Mouse (Mus musculus) spleen, adult 12 weeks (tissue): ENCODE results near the gene Car11.
A peak's percentile ranks its signal among the peaks of the same experiment; 100 is the strongest.

Source experiments
- DNase-seq: peaks from one replicate; pipeline ENCODE4 v3.0.0; 2022; ENCODE audit warnings: low spot score

Car11 gene

DNA sequence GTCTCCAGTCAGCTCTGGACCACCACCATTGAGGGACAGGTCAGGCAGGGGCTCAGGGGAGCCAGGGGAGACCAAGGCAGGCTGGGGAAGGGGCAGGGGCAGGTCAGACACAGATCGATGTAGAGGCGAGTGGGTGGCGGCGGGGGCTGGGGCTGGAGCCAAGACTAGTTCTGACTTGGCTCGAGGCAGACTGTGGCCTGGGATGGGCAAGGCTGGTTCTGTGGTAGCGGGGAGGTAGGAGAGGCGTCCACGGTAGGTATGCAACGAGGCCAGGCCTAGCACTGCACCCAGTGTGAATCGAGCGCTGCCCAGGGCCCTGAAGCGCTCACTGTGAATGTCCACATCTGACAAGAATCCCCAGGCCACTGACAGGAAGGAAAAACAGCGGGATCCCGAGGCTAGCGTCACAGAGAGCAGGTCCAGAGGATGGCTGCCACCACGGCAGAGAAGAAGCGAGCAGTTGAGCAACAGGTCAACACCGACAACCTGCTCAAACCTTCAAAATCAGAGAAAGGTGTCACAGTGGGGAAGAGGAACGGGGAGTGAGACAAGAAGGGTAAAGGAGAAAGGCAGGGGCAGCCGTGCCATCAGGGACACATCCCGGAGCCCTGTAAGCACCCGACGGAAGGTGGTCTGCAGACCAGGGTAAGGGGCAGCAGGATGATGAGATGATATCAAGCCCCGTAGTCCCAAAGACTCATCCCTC is 11.8 kb downstream of the Car11 start:
- no peak for DNase-seq

DNA sequence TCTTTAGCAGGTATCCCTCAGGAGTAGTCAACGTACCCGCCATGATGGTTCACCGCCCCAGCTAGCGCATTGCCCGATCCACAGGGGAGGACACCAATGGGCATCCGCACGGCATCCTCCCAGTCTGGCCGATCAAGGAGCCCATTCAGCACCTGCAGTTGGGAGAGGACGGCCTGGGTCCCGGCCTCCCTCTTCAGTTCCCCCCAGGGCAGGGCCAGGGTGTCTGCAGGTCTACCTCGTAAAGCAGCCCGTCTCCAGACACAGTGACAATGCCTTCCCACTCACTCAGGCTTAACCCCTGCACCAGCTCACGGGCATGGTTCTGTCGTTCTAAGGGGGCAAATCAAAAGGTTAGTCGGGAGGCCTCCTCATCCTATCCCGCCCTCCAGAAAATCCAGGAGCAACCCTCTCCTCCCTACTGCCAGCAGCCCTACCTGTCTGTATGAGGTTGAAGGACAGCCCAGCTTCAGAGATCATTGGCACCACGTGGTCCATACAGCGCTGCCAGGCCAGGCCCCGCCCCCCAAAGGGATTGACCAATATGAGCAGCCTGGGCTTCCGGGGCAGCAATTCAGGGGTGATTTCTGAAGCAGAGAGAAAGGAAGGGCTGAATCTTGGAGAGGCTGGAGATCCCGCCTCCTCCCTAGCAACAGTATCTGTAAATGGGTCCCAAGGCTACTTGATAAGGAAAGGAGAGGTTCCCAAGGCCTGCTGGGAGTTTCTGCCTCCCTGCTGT is 12.5 kb downstream of the Car11 start:
- DNase-seq, result no peak

DNA sequence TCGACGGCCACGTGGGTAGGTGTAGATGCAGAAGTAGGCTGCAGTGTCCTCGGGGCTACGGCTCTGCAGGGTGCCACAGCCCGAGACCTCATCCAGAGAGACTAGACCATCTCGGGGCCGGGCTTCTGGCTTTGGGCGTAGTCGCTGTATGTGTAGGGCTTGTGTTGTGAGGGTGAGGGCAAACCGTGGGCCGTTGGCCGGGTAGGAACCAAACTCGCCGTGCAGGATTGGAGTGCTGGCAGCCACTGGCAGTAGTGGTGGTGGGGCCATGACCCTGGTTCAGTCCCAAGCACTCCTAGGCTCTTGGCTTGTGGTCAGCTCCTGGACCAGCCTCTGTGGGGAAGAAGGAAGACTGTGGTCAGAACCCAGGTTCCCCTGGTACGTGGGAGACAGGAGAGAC is 13.8 kb downstream of the Car11 start:
- DNase-seq, result no peak

DNA sequence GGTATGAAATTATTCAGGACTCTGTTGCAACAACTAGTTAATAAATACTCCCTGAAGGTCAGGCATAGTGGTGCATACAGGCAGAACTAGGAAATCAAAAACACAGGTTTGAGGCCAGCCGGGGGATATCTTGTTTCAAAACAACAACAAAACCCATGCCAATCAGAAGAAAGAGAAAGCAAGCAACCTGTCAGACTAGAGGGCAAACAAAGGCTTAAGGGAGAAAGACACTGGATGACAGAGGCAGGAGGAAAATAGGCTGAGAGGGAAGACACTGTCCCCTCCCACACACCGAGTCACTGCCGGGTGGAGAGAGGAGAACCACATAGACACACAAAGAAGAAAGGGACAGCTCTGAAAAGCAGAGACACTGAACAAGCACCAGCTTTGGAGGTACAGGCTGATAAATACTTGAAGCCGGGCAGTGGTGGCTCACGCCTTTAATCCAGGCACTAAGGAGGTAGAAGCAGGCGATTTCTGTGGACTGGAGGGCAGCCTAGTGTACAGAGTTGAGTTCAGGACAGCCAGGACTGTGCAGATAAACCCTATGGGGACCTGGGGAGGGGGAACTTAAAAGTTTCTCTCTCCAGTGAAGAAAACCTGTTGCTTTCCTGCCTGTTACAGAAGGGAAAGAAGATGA is 14.4 kb downstream of the Car11 start:
- no peak for DNase-seq

DNA sequence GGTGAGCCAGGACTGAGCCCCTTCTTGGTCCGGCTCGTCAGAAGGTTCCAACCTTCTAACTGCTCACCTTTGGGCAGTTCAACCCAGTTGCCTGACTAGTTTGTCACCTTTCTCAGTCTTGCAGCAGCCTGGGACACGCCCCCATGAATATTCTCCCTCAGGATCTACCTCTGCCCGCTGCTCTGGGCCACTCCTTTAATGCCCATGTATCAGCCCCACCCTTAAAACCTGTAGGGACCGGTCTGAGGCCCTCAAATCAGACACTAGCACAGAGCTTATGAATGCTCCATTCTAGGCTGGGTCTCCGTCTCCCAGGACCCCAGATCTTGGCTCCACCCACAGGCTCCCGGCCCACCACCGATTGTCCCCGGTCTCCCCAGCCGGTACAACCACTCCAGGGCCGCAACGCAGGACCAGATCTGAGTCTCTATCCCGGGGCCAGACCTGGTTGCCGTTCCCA is 15.0 kb downstream of the Car11 start:
- DNase-seq, result no peak

DNA sequence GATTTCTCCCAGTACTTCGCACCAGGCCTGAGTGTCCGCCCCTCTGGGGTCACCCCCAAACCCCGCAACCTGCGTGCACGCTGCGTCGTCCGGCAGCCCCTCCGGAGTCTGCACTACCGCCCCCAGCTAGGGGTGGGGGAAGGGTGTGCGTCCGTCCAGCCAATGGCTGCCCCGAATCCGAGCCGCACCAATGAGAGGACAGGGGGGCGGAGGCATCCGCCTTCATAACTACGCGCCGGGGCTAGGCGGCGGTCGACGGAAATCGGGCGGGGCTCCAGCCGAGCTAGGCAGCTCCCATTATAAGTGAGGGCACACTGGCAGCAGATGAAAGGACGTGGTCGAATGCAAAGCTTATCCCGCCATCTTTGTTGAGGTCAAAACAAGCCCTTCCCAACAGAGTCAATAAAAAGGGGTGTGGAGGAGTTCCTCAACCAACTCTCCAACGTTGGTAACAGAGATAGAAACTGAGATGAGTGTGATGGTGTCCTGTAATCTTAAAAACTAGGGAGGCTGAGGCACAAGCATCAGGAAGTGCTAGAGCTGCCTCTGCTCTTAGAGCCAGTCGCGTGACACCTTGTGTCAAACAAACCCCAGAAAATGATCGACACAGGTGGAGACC is 15.6 kb downstream of the Car11 start, which contains the start of gene Rpl18:
TSS of gene Rpl18 (plus strand) at position 368 of the 619 bp plus-strand sequence.
- DNase-seq, result peak; percentile 91

DNA sequence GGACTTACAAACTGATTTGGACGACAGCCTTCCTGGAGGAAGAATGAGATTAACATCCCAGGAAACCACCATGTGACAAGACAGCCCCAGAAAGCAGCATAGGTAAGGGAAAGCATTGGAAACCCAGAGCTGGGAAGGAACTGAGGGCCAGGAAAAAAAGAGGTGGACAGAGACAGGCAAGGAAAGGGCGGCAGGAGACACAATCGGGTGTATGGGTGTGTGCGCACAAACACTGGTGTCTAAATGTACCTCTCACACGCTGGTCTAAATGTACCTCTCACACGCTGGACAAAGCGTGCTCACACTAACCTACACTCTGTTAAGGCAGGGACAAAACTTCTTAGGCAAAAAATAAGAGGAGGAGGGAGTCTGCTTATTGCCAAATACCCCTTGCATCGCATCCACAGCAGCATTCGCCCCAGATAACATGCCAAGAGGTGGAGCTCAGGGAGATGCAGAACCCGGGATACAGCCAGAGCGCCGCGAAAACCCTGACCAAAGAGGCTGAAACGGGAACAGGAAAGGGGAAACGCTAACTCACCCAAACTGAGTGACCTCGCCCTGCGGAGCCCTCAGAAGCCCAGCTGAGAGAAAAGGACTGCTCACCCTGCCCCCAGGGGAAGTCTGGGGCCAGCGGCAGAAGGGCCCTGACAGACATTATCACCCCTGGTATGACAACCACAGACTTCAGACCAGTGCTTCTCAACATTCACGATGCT is 16.3 kb downstream of the Car11 start:
- DNase-seq, result no peak

DNA sequence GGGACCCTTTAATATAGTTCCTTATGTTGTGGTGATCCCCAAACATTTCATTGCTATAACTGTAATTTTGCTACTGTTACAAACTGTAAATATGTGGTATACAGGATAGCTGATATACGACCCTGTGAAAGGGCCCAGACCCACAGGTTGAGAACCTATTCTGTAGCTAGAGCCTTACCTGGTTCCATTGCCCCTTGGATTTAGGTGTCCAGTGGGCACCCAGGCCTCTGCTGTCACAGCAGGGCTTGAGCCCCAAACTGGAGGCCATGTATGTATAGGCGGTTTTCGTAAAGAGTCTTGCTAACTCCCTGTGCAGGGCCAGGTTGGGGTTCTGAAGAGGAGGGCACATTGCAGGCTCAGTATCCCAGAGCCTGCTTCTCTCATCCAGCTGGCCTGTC is 16.8 kb downstream of the Car11 start:
- no peak for DNase-seq

DNA sequence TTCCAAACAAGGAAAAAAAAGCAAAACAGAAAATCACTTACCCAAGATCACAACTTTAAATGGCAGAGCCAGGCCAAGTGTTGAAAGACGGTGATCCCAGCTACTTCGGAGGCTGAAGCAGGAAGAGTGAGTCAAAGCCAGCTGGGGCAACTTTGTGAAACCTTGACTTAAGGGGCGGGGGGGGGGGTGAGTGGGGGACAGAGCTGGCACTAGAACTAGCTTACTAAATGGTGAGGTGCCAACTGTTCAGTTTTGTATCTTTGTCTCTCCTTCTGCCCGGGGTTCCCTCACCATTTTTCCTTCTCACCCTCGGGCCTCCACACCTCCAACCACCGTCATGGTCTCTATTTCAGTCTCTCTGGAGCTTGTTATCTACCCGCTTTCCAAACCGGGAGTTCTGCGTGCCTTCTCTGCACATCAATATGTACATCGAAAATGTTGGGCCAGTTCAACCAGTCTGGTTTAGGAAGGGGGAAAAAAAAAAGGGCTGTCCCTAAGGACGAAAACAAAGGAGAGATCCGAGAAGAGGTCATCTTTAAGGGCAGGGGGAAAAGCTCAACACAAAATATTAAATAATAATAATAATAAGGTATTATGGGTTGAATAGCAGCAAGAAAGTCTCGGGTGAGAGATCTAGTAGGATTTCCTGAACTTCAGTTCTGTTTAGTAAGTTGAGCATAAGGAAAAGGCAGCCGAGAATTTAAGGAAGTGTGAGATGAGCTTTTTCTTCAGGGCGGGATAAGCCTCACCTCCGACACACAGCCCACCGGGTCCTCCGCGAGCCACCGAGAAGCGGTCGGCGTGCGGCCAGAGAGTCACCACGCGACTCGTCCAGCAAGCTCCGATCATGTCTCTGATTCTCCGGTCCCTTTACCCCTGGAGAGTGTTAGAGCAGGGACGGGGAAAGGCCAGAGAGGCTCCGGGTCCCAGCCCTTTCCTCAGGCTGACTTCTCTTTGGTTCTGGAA is 17.6 kb downstream of the Car11 start:
- DNase-seq, result no peak

DNA sequence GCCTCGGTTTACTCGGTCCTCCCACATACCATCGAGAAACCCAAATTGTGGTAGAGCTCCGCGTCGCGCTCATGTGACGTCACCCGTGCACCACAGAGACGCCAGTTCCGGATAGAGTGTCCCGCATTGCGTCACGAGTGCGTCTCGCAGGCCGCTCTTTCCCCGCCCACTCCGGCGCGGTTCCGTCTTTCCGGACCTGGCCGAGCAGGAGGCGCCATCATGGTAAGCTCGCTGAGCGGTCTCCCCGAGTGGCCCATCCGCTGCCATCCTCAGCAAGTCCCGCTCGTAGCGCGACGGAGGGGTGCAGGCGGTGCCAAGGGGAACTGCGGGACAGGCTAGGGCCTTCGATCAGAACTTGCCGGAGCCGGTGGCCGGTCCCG is 18.3 kb downstream of the Car11 start, which contains the start of gene Sphk2:
TSS of gene Sphk2 (minus strand) at position 85 of the 380 bp plus-strand sequence.
- DNase-seq, result peak; percentile 94

DNA sequence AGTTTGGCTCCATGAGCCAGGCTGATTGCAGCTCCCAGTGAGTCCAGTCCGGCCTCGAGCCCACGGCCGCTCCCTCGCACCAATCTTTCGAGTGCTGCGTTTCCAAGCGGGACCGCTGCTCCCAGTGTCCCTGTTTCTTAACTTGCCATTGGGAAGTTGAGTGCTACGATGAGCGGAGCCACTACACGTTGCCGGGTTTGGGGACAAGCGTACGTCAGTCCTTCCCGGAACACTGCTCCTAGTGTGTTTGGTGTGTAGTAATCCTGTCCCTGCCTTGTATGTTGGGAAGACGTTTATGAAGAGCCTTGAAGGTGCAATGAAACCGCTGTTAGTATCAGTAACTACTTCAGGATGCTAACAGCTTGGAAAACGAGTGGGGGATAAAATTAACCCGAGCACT is 18.7 kb downstream of the Car11 start:
- DNase-seq, result no peak

DNA sequence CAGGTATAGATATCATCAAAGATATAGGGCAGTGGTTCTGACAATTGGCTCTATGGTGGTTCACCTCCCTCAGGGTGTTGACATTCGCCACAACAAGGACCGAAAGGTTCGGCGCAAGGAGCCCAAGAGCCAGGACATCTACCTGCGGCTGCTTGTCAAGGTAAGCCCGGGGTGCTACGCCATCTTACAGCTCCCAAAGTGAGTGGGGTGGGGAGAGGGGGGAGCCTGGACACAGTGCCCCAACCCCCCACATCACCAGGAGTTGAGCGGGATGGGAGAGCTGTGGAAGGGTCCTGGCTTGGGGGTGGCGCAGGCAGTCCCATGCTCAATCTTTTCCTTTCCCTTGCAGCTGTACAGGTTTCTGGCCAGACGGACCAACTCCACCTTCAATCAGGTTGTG is 19.5 kb downstream of the Car11 start:
- no peak for DNase-seq

DNA sequence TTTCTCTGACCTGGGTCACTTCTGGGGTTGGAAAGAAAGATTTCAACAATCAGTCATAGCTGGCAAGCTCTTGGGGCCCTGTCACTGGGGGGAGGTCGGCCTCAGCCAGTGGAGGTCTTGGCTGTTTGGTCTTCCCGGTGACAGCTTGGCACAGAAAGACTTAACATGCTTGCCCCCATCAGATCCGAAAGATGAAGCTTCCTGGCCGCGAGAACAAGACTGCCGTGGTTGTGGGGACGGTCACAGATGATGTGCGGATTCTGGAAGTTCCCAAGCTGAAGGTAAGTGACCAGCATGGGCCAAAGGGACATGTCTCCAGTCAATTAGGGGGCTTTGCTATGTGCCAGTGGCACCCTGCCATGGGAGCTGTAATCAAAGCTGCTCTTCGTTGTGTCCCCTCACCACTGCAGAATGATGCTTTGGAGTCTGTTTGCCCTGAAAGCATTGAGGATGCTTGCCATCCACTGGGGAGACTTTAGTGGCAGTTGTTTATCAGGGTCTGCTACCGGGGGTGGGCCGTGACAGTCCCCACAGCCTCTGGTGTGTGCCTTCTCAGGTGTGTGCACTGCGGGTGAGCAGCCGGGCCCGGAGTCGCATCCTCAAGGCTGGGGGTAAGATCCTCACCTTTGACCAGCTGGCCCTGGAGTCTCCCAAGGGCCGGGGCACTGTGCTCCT is 20.2 kb downstream of the Car11 start:
- no peak for DNase-seq

DNA sequence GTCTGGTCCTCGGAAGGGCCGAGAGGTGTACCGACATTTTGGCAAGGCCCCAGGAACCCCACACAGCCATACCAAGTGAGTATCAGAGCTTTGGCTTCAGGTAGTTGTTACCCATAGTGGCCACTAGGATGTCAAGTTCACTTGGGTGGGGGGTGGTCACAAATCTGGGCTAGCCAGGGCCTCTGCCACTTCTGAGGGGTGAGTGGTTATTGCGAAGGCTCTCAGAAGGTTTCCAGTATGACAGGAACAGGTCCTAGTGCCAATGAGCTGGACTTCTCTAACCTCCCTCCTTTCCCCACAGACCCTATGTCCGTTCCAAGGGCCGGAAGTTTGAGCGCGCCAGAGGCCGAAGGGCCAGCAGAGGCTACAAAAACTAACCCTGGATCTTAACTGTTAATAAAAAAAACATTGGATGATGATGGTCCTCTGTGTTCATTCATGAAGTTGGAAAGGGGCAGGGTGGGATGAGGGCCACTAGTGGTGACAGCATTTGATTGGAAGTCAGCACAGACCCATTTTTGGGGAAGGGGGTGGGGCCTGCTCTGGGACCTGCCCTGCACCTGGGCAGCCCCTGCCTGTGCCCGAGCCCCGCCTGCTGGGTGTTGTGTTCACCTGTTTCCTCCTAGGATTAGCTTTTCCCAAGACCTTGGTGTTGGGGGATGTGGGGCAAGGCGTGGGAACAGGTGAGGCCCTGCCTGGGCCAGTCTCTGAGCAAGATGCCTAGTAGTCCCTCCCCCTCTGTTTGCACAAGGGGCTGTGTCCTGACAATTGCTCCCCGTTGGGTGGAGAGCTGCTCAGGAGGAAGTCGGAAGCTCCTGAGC is 21.0 kb downstream of the Car11 start, which contains the start of gene Fam83e:
TSS of gene Fam83e (plus strand) at position 800 of the 821 bp plus-strand sequence.
- DNase-seq, result no peak

DNA sequence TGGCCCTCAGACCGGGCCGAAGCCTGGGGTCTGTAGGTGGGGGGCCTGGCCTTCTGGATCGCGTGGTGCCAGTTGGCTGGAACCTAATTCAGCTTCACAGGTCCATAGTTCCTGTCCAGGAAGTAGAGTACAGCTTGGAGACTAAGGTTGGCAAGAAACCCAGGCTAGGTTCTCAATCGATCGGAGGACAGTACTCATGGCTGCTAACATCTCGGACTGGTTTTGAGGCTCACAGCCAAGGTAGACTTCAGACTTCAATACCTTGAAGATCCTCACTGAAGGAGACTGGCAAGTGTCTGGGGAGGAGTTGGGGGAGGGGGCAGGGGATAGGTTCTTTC is 21.6 kb downstream of the Car11 start:
- DNase-seq, result no peak

DNA sequence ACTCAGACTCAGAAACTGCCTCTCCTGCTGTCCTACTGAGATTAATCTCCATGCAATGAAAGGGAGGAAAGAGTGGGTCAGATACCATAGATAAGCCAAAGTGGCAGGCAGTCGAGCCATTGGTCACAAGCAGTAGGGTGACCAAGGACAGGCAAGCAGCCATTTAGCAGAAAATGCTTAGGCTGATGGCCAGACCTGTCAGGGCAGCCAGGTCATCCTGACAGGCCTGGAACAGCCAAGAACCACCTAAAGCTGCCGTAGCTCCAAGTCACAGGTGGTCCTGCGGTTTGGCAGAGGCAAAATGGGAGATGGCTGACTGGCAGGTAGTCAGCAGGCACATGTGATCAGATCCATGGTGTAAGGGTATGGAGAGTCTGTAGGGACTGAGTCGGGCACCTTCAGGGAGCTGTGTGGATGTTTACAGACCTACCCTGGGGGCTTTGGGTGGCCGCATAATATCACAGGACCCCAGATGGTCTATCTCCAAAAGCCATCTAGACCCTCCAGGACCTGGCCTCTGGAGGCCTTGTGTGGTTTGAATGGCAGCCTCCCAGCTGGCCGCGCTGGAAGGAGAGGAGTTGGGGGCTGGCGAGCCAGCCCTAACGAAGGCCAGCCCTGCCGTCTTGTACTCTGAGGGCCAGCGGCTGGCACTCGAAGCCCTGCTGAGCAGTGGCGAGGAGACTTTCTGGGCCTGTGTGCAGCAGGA is 22.2 kb downstream of the Car11 start:
- DNase-seq, result no peak

DNA sequence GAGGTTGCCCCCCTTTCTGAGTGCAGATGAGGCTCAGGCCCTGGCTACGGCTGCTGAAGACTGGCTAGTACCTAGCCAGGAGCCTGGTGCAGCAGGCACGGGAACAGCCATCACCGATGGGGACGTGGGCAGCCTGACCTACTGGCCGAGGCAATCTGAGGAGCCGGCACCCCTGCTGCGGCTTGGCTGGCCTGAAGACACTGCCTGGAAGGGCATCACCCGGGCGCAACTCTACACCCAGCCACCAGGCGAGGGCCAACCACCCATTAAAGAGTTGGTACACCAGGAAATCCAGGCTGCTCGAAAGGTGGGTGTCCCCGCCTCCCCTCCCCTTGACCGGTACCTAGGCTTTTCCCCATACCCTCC is 22.7 kb downstream of the Car11 start:
- no peak for DNase-seq

DNA sequence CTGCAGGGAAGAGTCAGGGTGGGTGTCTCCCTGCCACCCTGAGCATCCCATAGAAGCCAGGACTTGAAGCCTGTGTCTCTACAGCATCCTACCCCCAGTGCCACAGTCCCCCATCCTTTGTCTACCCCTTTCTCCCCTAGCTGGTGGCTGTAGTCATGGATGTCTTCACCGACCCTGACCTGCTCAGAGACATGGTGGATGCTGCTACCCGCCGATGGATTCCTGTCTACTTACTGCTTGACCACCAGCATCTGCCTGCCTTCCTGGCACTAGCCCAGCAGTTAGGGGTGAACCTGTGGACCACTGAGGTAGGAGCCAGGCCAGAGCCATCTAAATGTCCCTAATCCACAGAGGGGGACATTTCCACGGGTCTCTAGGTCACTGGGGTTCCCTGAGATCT is 23.7 kb downstream of the Car11 start:
- no peak for DNase-seq

DNA sequence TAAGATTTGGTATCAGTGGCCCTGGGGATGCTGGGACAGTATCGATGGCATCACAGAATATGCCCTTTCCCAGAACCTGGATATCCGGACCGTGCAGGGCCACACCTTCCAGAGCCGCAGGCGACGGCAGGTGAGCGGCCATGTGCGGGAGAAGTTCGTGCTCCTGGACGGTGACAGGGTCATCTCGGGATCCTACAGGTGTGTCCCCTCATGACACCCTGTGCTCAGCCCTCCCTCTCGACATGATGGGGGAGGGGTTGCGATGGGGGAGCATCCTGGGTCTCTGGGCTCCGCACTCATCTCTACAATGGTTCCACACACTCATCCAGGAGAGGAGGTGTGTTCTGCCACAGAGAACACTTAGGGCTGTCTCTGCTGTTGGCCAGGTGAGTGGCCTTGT is 24.1 kb downstream of the Car11 start:
- DNase-seq, result no peak
